Mouse (Mus musculus): ENCODE measurements around the gene Mybph. TPM values are rescaled to one million over a fixed set of nuclear protein-coding genes. Genes with fewer than 3 reads are reported as not detected.

Mybph gene
- total RNA-seq (2023), result under 1 TPM; 0.53 to 0.78 TPM

DNA sequence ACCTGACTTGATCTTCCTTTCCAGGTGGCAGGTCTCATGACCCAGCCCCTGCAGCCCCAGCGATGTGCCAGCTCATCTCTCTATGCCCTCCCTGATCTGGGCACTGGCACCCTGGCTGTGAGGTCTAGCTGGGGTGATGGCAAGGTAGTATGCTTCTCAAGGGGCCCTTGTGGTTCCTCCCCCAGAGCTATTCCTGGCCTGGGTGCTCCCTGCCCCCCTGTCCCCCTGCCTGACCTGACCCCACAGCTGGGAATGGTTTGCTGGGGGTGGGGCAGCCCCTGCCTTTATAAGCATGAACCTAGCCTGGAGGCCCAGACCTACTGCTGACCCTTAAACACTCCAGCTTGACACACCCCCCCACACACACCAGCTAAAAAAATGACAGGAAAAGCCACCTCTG lies at the start of gene Mybph:
TSS of gene Mybph (plus strand) at position 323 of the 400 bp plus-strand sequence.

DNA sequence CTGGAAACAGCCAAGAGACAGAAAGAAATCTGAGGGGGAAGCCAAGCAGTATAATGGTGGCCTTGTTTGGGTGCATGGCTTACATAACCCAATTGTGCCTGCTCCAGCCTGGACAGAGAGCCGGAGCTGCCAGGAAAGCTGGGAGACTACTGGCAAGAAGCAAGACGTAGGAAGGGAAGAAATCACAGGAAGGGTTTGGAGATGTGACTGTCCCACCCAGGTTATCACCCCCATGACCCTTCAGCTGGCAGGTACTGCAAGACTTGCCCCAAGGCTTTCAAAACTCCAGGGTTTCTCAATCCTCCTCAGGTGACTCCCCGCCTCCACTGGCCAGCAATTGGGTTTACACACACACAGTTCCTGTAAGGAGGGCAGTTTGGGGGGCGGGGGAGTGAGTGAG lies 11.2 kb upstream of the Mybph start, which contains the start of gene Chil1:
TSS of gene Chil1 (plus strand) at position 152 of the 400 bp plus-strand sequence.

GRCm38 (mm10) chr1:134235391-134235921 lies 42.2 kb downstream of the Mybph start, which contains the start of gene Adora1:
Gene Adora1 (minus strand): TSS chr1:134235431.

Other genes starting within 250 kb of the Mybph start
- gene Fmod, start 156.2 kb upstream of the Mybph start, total RNA-seq (2023), result not detected
- 100 to 1,000 TPM; 549 to 568 TPM for gene Btg2, start 114.3 kb upstream of the Mybph start, total RNA-seq (2023)
- 10 to 100 TPM; 22.3 to 34.2 TPM for gene Chit1, start 82.2 kb upstream of the Mybph start, total RNA-seq (2023)
- 100 to 1,000 TPM; 575 to 604 TPM for gene Chil1, start 11.3 kb upstream of the Mybph start, total RNA-seq (2023)
- not detected for gene Adora1, start 42.0 kb downstream of the Mybph start, total RNA-seq (2023)
- gene Myog, start 96.5 kb downstream of the Mybph start, total RNA-seq (2023), result not detected
- 10 to 100 TPM in 1 of 2 experiments, 1 to 10 TPM in 1; 9.5 to 18.4 TPM for gene Ppfia4, start 139.5 kb downstream of the Mybph start, total RNA-seq (2023)
- 10 to 100 TPM; 49.7 to 60.6 TPM for gene Tmem183a, start 168.5 kb downstream of the Mybph start, total RNA-seq (2023)
- not detected for gene 4933406M09Rik, start 192.5 kb downstream of the Mybph start, total RNA-seq (2023)
- 10 to 100 TPM; 56.2 to 59.4 TPM for gene Cyb5r1, start 212.1 kb downstream of the Mybph start, total RNA-seq (2023)
- gene Adipor1, start 221.9 kb downstream of the Mybph start, total RNA-seq (2023), result 100 to 1,000 TPM; 316 to 330 TPM

Data from neutrophil, adult 59 days (primary cell).